Mouse (Mus musculus) cerebellum, postnatal 36 days (tissue): ENCODE measurements around the gene Gmpr2.

ENCODE experiments used
- DNase-seq, 2 experiments: peaks; one replicate each; pipeline ENCODE4 v3.0.0; 2021 to 2022; ENCODE audit warnings: mixed read lengths in 2 of 2

Gene Gmpr2

GRCm38 (mm10) chr14:55671833-55672740 lies at the start of gene Gmpr2, which contains the start of gene Nedd8:
Gene Gmpr2, plus strand, starts transcription at chr14:55671941.
Gene Nedd8, minus strand, starts transcription at chr14:55672124.
- peak; percentile 83 to 93 for DNase-seq

GRCm38 (mm10) chr14:55628077-55628827 lies 43.5 kb upstream of the Gmpr2 start:
- no peak for DNase-seq

GRCm38 (mm10) chr14:55629312-55629711 lies 42.4 kb upstream of the Gmpr2 start:
- peak; percentile 28 to 32 for DNase-seq

- DNase-seq: peak; percentile 63 to 64
These were observed 36.7 kb upstream of the Gmpr2 start for GRCm38 (mm10) chr14:55634874-55635522.

- DNase-seq: peak; percentile 85
These were observed 36.2 kb upstream of the Gmpr2 start, which contains the start of gene Ipo4 for GRCm38 (mm10) chr14:55635523-55636007. Gene Ipo4, minus strand, starts transcription at chr14:55635957.

- no peak for DNase-seq
These were observed 33.9 kb upstream of the Gmpr2 start, which contains the start of gene Gm49378 for GRCm38 (mm10) chr14:55637795-55638194. Gene Gm49378, minus strand, starts transcription at chr14:55637895.

GRCm38 (mm10) chr14:55640816-55641215 lies 30.9 kb upstream of the Gmpr2 start:
- no peak for DNase-seq

- DNase-seq: no peak
These were observed 30.4 kb upstream of the Gmpr2 start for GRCm38 (mm10) chr14:55641291-55641690.

- DNase-seq: no peak
These were observed 29.1 kb upstream of the Gmpr2 start for GRCm38 (mm10) chr14:55642679-55643059.

- DNase-seq: peak; percentile 83 to 88
These were observed 28.5 kb upstream of the Gmpr2 start, which contains the start of gene Tm9sf1 for GRCm38 (mm10) chr14:55643060-55643907. Gene Tm9sf1, minus strand, starts transcription at chr14:55643806.

GRCm38 (mm10) chr14:55644261-55644888 lies 27.4 kb upstream of the Gmpr2 start:
- no peak for DNase-seq

GRCm38 (mm10) chr14:55649884-55650283 lies 21.9 kb upstream of the Gmpr2 start, which contains the start of gene Tssk4:
Gene Tssk4, plus strand, starts transcription at chr14:55650184.
- no peak for DNase-seq

GRCm38 (mm10) chr14:55651528-55651927 lies 20.2 kb upstream of the Gmpr2 start:
- no peak for DNase-seq

- DNase-seq: no peak
These were observed 14.8 kb upstream of the Gmpr2 start for GRCm38 (mm10) chr14:55656935-55657334.

GRCm38 (mm10) chr14:55658011-55658410 lies 13.7 kb upstream of the Gmpr2 start:
- DNase-seq: no peak

- peak; percentile 79 for DNase-seq
These were observed 11.7 kb upstream of the Gmpr2 start, which contains the start of gene Mdp1 for GRCm38 (mm10) chr14:55659960-55660573. Gene Mdp1, minus strand, starts transcription at chr14:55660508.

- DNase-seq: no peak
These were observed 11.1 kb upstream of the Gmpr2 start for GRCm38 (mm10) chr14:55660636-55661035.

- no peak for DNase-seq
These were observed 282 bp upstream of the Gmpr2 start for GRCm38 (mm10) chr14:55671486-55671832.

- no peak for DNase-seq
These were observed 960 bp downstream of the Gmpr2 start for GRCm38 (mm10) chr14:55672741-55673060.

GRCm38 (mm10) chr14:55677615-55678014 lies 5.9 kb downstream of the Gmpr2 start:
- no peak for DNase-seq
